Mouse (Mus musculus) C2C12 (cell line): ENCODE measurements around the gene Klhl3. TPM values are rescaled to one million over a fixed set of nuclear protein-coding genes. Genes with fewer than 3 reads are reported as not detected.

Experiments
- H3K27me3 ChIP-seq: one replicate; pipeline ENCODE4 v1.6.1; 2011; ENCODE audit not compliant: control insufficient read depth, insufficient read depth, insufficient read length
- H3K36me3 ChIP-seq: one replicate; pipeline ENCODE4 v1.6.1; 2011; ENCODE audit not compliant: control insufficient read depth, insufficient read depth
- H3K4me3 ChIP-seq: one replicate; pipeline ENCODE4 v1.5.1; 2011; ENCODE audit warnings: mild to moderate bottlenecking, control low read depth; ENCODE audit not compliant: poor library complexity, insufficient read depth, severe bottlenecking
- H3K79me2 ChIP-seq: one replicate; pipeline ENCODE4 v1.6.1; 2011; ENCODE audit not compliant: control insufficient read depth, insufficient read depth
- H3K79me3 ChIP-seq: one replicate; pipeline ENCODE4 v1.6.1; 2011; ENCODE audit warnings: low read depth, control low read depth
- H3ac ChIP-seq: one replicate; pipeline ENCODE3; 2011; ENCODE audit warnings: low read depth; ENCODE audit not compliant: control insufficient read depth, insufficient read length
- CEBPB ChIP-seq: IDR thresholded peaks from one replicate; pipeline ENCODE4 v1.6.1; 2011; ENCODE audit warnings: low read depth, mild to moderate bottlenecking, control low read depth, moderate library complexity
- CTCF ChIP-seq: IDR thresholded peaks from one replicate; pipeline ENCODE4 v1.5.1; 2011; ENCODE audit not compliant: control insufficient read depth, insufficient read depth, insufficient read length
- FOSL1 ChIP-seq: IDR thresholded peaks from one replicate; pipeline ENCODE4 v1.8.0; 2011; ENCODE audit warnings: mild to moderate bottlenecking, low read length; ENCODE audit not compliant: poor library complexity, insufficient read depth, severe bottlenecking
- MAX ChIP-seq: IDR thresholded peaks from one replicate; pipeline ENCODE4 v1.6.1; 2011; ENCODE audit warnings: mild to moderate bottlenecking, control low read depth
- MYOD1 ChIP-seq: IDR thresholded peaks from one replicate; pipeline ENCODE4 v1.6.1; 2011; ENCODE audit warnings: low read depth; ENCODE audit not compliant: control insufficient read depth, insufficient read length
- MYOG ChIP-seq: IDR thresholded peaks from one replicate; pipeline ENCODE4 v1.6.1; 2011; ENCODE audit not compliant: control insufficient read depth, insufficient read length; ENCODE audit errors: extremely low read depth
- USF1 ChIP-seq: IDR thresholded peaks from one replicate; pipeline ENCODE4 v1.6.1; 2011; ENCODE audit warnings: low read depth, mild to moderate bottlenecking, control low read depth, moderate library complexity
- polyA plus RNA-seq: library from polyadenylated mRNA; unstranded; fragments of >200 nt; fragmentation: generic; extraction: Trizol; gene quantifications from one replicate; pipeline ENCODE4 v1.2.1, GENCODE M21; 2012; ENCODE audit warnings: missing spikeins

Klhl3 gene
- polyA plus RNA-seq, 1 experiment, result 0.01 TPM

- Histone ChIP-seq H3ac (no peak overlapping the region), H3K27me3 (no peaks in the 10 kb centered on the region), H3K4me3 (no peak overlapping the region), H3K36me3 (peaks cover 1% of the 10 kb centered on the region), H3K79me2 (peaks cover 16% of the 10 kb centered on the region), H3K79me3 (peaks cover 7% of the 10 kb centered on the region)
- TF ChIP-seq FOSL1, result no peak
- TF ChIP-seq MAX, result no peak
- no peak for TF ChIP-seq MYOG
- TF ChIP-seq CEBPB, result no peak
- TF ChIP-seq CTCF, result no peak
- TF ChIP-seq USF1, result no peak
Measured at GRCm38 (mm10) chr13:58131692-58132091, 18.3 kb upstream of the Klhl3 start.

- peaks cover 15% of the 10 kb centered on the region for H3K36me3 ChIP-seq
- peaks cover 30% of the 10 kb centered on the region for H3K79me2 ChIP-seq
- H3K27me3 ChIP-seq, result no peaks in the 10 kb centered on the region
- peak overlapping the region; percentile 89 for H3ac ChIP-seq
- no peak for TF ChIP-seq MYOD1
- TF ChIP-seq FOSL1, result no peak
- TF ChIP-seq CEBPB, result no peak
- TF ChIP-seq CTCF, result no peak
- no peak for TF ChIP-seq USF1
- TF ChIP-seq MAX, result no peak
- no peak for TF ChIP-seq MYOG
- peak overlapping the region; percentile 66 for H3K4me3 ChIP-seq
- H3K79me3 ChIP-seq, result peaks cover 21% of the 10 kb centered on the region
Measured at GRCm38 (mm10) chr13:58129687-58130246, 16.4 kb upstream of the Klhl3 start.

GRCm38 (mm10) chr13:58128768-58129671 is 15.6 kb upstream of the Klhl3 start:
- TF ChIP-seq MAX, result peak; percentile 6
- TF ChIP-seq MYOG, result no peak
- peaks cover 15% of the 10 kb centered on the region for H3K36me3 ChIP-seq
- H3K79me3 ChIP-seq, result peaks cover 21% of the 10 kb centered on the region
- H3K27me3 ChIP-seq, result no peaks in the 10 kb centered on the region
- peak overlapping the region; percentile 89 for H3ac ChIP-seq
- H3K79me2 ChIP-seq, result peaks cover 30% of the 10 kb centered on the region
- H3K4me3 ChIP-seq, result peak overlapping the region; percentile 66

- Histone ChIP-seq H3K79me2 (peaks cover 30% of the 10 kb centered on the region), H3K36me3 (peaks cover 15% of the 10 kb centered on the region), H3K79me3 (peaks cover 21% of the 10 kb centered on the region), H3ac (peak within 1 kb of the TSS; percentile 100), H3K4me3 (peak within 1 kb of the TSS; percentile 66), H3K27me3 (no peaks in the 10 kb centered on the region)
- no peak for TF ChIP-seq MYOD1
Measured at GRCm38 (mm10) chr13:58128396-58128767, 15.0 kb upstream of the Klhl3 start, which contains the start of gene Hnrnpa0. Gene Hnrnpa0, minus strand, starts transcription at chr13:58128556.

- Histone ChIP-seq H3K4me3 (peak overlapping the region; percentile 66), H3K79me3 (peaks cover 21% of the 10 kb centered on the region), H3ac (peak overlapping the region; percentile 100), H3K79me2 (peaks cover 30% of the 10 kb centered on the region), H3K27me3 (no peaks in the 10 kb centered on the region), H3K36me3 (peaks cover 15% of the 10 kb centered on the region)
- TF ChIP-seq MAX (peak; percentile 71), CTCF (no peak)
Measured at GRCm38 (mm10) chr13:58127766-58128361, 14.5 kb upstream of the Klhl3 start.
